Mouse (Mus musculus) intestine, embryonic 14.5 days (tissue): ENCODE measurements around the gene Gm28919. TPM values are rescaled to one million over a fixed set of nuclear protein-coding genes. Genes with fewer than 3 reads are reported as not detected.
"Not testable (repeated sequence)": the region's sequence is repeated elsewhere in the genome, so short reads cannot be mapped to it uniquely, and the experiment has no call there.

ENCODE experiments used
- ATAC-seq: fragments of 200-750 bp; cut with Nextera tagmentation; replicated peaks from 2 replicates; pipeline ENCODE4 v1.8.0; 2017; ENCODE audit warnings: low read depth, moderate number of reproducible peaks, moderate TSS enrichment, moderate library complexity; ENCODE audit not compliant: low FRiP score, low TSS enrichment
- DNase-seq: peaks from one replicate; pipeline ENCODE4 v3.0.0-alpha.2; 2018; ENCODE audit warnings: low spot score
- H3K27ac ChIP-seq: fragments of 300-500 bp; sonication (generic); 2 replicates; pipeline ENCODE4 v1.5.1; 2014; ENCODE audit warnings: low read depth, mild to moderate bottlenecking, control low read depth
- H3K27me3 ChIP-seq: fragments of 300-500 bp; sonication (generic); replicated peaks from 2 replicates; pipeline ENCODE4 v1.6.1; 2014; ENCODE audit warnings: low read length, control low read depth; ENCODE audit not compliant: control insufficient read depth, insufficient read depth
- H3K36me3 ChIP-seq: fragments of 300-500 bp; sonication (generic); 2 replicates; pipeline ENCODE4 v1.6.1; 2014; ENCODE audit warnings: low read length, control low read depth; ENCODE audit not compliant: control insufficient read depth, insufficient read depth
- H3K4me1 ChIP-seq: fragments of 300-500 bp; sonication (generic); replicated peaks from 2 replicates; pipeline ENCODE4 v1.6.1; 2014; ENCODE audit warnings: low read length, control low read depth, mixed read lengths; ENCODE audit not compliant: control insufficient read depth, insufficient read depth
- H3K4me2 ChIP-seq: fragments of 300-500 bp; sonication (generic); 2 replicates; pipeline ENCODE4 v1.6.1; 2014; ENCODE audit warnings: low read length
- H3K4me3 ChIP-seq: fragments of 300-500 bp; sonication (generic); 2 replicates; pipeline ENCODE4 v1.5.1; 2014; ENCODE audit warnings: low read depth, low read length, control low read depth, mixed read lengths
- H3K9ac ChIP-seq: fragments of 300-500 bp; sonication (generic); 2 replicates; pipeline ENCODE4 v1.6.1; 2014; ENCODE audit warnings: mild to moderate bottlenecking, low read length
- H3K9me3 ChIP-seq: fragments of 300-500 bp; sonication (generic); 2 replicates; pipeline ENCODE4 v1.6.1; 2016; ENCODE audit warnings: low read length, control low read depth; ENCODE audit not compliant: control insufficient read depth
- WGBS: fragments of 180-500 bp; shearing (Covaris S2); extraction: QIAGEN DNeasy Blood & Tissue Kit; methylation state at CpG from one replicate; pipeline ENCODE4 v1.1.7; 2014; 5-methylcytosine and 5-hydroxymethylcytosine counted together
- polyA plus RNA-seq: library from polyadenylated mRNA; unstranded; fragments of >200 nt; fragmentation: Nextera tagmentation; extraction: Ambion mirVana; gene quantifications from 2 replicates; pipeline ENCODE4 v1.2.1, GENCODE M21; 2014

The Gm28919 gene
- not detected in 2 replicates for polyA plus RNA-seq

- H3K9me3 ChIP-seq, DNase-seq, H3K27ac ChIP-seq, ATAC-seq, H3K4me2 ChIP-seq, H3K36me3 ChIP-seq, H3K9ac ChIP-seq, H3K4me1 ChIP-seq, H3K27me3 ChIP-seq, H3K4me3 ChIP-seq: not testable (repeated sequence)
- WGBS = 75% methylated on average over 3 of the region's 7 CpGs
Observed at GRCm38 (mm10) chrY:6583246-6583645, at the start of gene Gm28919. TSS of gene Gm28919 (plus strand) at chrY:6583546.

Other genes starting within 250 kb of the Gm28919 start
- gene Gm21719, start 99.3 kb downstream of the Gm28919 start, polyA plus RNA-seq = not detected in 2 replicates